Mouse (Mus musculus): Measurements from ENCODE around the gene Ate1. TPM values are rescaled to one million over a fixed set of nuclear protein-coding genes. Genes with fewer than 3 reads are reported as not detected.

Ate1 gene
- polyA plus RNA-seq (2015; fragmentation: Nextera tagmentation; extraction: Ambion mirVana): 111 and 117 TPM in 2 replicates

DNA sequence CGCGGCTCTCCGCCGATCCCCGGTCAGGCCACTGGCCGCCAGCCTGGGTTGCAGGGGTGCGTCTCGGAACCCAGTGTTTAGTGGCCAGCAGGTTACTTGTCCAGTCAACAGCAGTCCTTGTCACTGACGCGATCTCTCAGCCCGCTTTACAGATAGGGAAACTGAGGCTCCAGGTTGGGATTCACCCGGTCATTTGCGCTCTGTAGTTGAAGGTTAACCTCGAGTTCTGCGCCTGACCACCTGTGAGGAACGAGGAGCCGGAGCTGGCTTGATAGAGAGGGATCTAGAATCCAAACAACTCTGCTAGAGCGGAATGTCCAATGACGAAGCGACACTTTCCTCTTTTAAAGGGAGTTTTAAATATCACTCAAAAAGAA, at the start of gene Ate1:
Ate1 (minus strand) TSS at position 321 of the 377 bp plus-strand sequence.
- WGBS: 20% methylated on average over 20 of the region's 20 CpGs
- ATAC-seq (replicated peaks): no peak
- H3K4me3 ChIP-seq: peak within 1 kb of the TSS; percentile 87

DNA sequence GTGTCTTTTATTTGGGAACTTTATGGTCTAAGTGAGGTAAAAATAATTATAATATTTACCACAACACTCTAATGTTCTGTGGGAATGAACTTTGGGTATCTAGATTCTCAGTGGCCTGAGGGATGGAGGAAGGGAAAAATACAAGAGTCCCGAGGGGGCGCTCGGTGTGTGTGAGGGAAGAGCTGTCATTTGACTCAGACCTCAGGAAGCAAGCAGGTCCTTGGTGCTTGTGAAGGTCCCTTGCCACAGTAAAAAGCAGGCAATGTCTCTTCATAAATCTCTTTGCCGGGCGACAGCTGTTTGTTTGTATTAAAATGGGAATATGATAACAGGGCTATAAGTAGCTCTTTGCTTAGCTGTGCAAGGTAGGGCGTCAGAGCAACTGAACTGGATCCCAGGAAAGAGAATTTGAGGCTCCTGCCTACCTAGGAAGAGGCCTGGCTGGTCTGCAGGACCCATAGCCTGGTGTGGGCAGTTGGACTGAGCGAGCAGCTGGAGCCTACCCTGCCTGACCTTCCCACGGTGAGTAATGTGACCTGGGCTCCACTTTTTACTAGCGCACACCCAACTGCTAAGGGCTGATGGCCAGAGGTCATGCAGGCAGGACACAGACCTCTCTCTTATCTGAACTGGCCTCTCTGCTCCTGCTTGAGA, 48.7 kb upstream of the Ate1 start:
- no peaks in the 10 kb centered on the region for H3K27me3 ChIP-seq (replicated peaks)
- H3K9me3 ChIP-seq: no peaks in the 10 kb centered on the region
- H3K27ac ChIP-seq: no peak overlapping the region
- WGBS: 85% methylated on average over 9 of the region's 9 CpGs
- no peak overlapping the region for H3K4me2 ChIP-seq
- no peaks in the 10 kb centered on the region for H3K4me1 ChIP-seq
- no peak overlapping the region for H3K9ac ChIP-seq
- ATAC-seq (replicated peaks): no peak
- no peaks in the 10 kb centered on the region for H3K36me3 ChIP-seq (replicated peaks)
- no peak overlapping the region for H3K4me3 ChIP-seq

More for the DNA sequence above, at the start of gene Ate1:
- H3K27me3 ChIP-seq (replicated peaks): no peaks in the 10 kb centered on the region
- H3K27ac ChIP-seq: peak within 1 kb of the TSS; percentile 97
- H3K9me3 ChIP-seq: no peaks in the 10 kb centered on the region
- H3K9ac ChIP-seq: peak within 1 kb of the TSS; percentile 96
- H3K4me1 ChIP-seq: peaks cover 26% of the 10 kb centered on the region
- 0 out of 2 replicates have a peak, but pooled peaks cover 2% of the 10 kb centered on the region for H3K36me3 ChIP-seq (replicated peaks)
- peak within 1 kb of the TSS; percentile 87 for H3K4me2 ChIP-seq

DNA sequence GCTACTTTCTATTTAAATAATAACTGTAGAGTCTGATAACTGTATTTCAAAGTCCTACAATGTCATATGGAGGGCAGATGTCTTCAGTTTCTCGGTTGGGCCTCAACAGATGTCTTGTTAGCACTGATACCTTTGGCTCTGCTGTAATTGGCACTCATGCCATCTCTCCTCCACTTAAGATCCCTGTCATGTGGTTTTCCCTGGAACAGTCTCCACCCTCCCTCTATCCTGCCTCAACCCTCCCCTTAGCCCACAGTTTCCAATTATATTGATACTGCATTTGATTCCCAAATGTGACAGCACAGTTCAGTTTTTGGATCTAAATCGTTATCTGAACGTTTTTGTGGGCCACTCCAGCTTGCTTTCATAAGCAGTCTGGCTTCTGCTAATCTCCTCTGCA, 44.4 kb upstream of the Ate1 start:
- H3K9ac ChIP-seq: no peak overlapping the region
- WGBS: 70% methylated on average over 3 of the region's 3 CpGs
- ATAC-seq (replicated peaks): no peak
- H3K36me3 ChIP-seq (replicated peaks): no peaks in the 10 kb centered on the region
- H3K4me3 ChIP-seq: no peak overlapping the region
- no peak overlapping the region for H3K27ac ChIP-seq
- no peaks in the 10 kb centered on the region for H3K4me1 ChIP-seq
- H3K27me3 ChIP-seq (replicated peaks): no peaks in the 10 kb centered on the region
- no peak overlapping the region for H3K4me2 ChIP-seq
- no peaks in the 10 kb centered on the region for H3K9me3 ChIP-seq

DNA sequence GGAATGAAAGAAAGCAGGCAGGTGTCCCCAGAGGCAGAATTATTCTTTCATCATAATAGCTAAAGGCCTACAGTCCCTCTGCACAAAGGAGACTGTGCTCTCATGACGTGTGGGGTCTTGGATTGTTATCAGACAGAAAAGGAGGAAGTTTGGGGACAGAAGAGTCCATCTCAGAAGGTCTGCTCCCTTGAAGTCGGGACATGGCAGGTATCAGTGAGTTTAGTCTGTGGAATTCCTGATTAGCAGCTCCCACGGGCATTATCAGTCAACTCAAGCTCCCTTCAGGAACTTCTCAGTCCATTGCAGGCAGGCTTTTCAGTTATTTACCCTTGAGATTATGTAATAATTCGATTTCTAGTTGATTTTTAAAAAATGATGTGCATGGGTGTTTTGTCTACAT, 43.7 kb upstream of the Ate1 start:
- H3K4me1 ChIP-seq: no peaks in the 10 kb centered on the region
- H3K4me2 ChIP-seq: no peak overlapping the region
- no peak overlapping the region for H3K4me3 ChIP-seq
- no peak overlapping the region for H3K27ac ChIP-seq
- no peak overlapping the region for H3K9ac ChIP-seq
- ATAC-seq (replicated peaks): no peak
- no peaks in the 10 kb centered on the region for H3K9me3 ChIP-seq
- 62% methylated on average over 4 of the region's 4 CpGs for WGBS
- H3K36me3 ChIP-seq (replicated peaks): no peaks in the 10 kb centered on the region
- no peaks in the 10 kb centered on the region for H3K27me3 ChIP-seq (replicated peaks)

DNA sequence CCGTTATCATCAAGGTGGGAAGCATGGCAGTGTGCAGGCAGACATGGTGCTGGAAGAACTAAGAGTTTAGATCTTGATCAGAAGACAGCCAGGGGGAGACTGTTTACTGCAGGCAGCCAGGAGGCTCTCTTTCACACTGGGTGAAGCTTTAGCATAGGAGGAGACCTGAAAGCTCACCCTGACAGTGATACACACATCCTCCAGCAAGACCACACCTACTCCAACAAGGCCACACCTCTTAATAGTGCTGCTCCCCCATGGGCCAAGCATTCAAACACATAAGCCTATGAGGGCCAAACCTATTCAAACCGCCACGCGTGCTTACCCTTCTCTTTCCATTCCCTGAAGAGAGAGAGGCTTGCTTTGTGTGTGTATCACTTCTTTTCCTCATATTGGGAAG, 43.1 kb upstream of the Ate1 start:
- H3K4me1 ChIP-seq: no peaks in the 10 kb centered on the region
- H3K9me3 ChIP-seq: no peaks in the 10 kb centered on the region
- 88% methylated on average over 4 of the region's 4 CpGs for WGBS
- H3K4me3 ChIP-seq: no peak overlapping the region
- no peaks in the 10 kb centered on the region for H3K36me3 ChIP-seq (replicated peaks)
- H3K9ac ChIP-seq: no peak overlapping the region
- no peak overlapping the region for H3K27ac ChIP-seq
- H3K27me3 ChIP-seq (replicated peaks): no peaks in the 10 kb centered on the region
- no peak for ATAC-seq (replicated peaks)
- no peak overlapping the region for H3K4me2 ChIP-seq

DNA sequence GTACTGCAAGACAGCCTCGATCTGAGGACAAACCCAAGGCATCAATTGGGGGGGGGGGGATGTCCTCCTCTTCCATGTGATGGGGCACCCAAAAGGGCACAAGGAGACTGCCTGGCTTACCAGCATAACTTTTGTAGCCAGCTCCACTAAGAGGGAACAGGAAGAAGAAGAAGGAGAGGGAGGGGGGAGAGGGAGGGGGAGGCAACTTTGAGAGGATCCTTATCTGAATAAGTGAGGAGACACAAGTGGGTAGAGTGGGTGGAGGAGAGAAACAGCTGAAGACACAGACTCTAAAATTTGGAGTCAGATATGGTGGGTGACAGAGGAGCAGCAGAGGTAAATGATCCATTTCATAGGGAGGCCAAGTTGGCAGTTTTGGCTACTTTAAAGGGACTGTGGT, 40.8 kb upstream of the Ate1 start:
- H3K4me1 ChIP-seq: no peaks in the 10 kb centered on the region
- 89% methylated on average over 1 of the region's 1 CpGs for WGBS
- H3K4me3 ChIP-seq: no peak overlapping the region

DNA sequence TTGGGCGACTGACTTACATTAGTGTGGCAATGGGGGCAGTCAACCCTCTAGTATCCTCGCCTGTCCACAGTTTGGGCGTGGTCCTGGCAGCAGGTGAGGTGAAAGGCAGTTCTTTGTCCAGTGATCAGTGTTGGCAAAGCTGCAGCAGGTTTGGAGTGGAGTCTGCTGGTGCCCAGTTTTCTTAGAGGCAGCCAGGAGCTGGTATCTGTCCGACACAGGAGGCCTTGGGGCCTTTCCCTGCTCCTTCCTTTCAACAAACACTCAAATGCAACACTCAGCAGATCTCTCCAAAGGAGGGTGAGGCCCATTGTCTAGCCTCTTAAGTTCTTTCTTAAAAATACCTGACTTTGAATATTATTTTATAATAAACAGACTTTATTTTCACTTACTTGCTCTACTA, 38.4 kb upstream of the Ate1 start:
- Histone ChIP-seq H3K9me3 (no peaks in the 10 kb centered on the region), H3K4me2 (no peak overlapping the region), H3K27me3 (replicated peaks) (no peaks in the 10 kb centered on the region), H3K4me3 (no peak overlapping the region), H3K36me3 (replicated peaks) (no peaks in the 10 kb centered on the region), H3K27ac (no peak overlapping the region), H3K9ac (no peak overlapping the region), H3K4me1 (peaks cover 4% of the 10 kb centered on the region; the same call in 1 of the 2 replicates)
- ATAC-seq (replicated peaks): no peak
- WGBS: 69% methylated on average over 4 of the region's 4 CpGs

More for the DNA sequence above, 40.8 kb upstream of the Ate1 start:
- Histone ChIP-seq H3K27me3 (replicated peaks) (no peaks in the 10 kb centered on the region), H3K9me3 (no peaks in the 10 kb centered on the region), H3K9ac (no peak overlapping the region), H3K4me2 (no peak overlapping the region), H3K36me3 (replicated peaks) (no peaks in the 10 kb centered on the region), H3K27ac (no peak overlapping the region)
- no peak for ATAC-seq (replicated peaks)

DNA sequence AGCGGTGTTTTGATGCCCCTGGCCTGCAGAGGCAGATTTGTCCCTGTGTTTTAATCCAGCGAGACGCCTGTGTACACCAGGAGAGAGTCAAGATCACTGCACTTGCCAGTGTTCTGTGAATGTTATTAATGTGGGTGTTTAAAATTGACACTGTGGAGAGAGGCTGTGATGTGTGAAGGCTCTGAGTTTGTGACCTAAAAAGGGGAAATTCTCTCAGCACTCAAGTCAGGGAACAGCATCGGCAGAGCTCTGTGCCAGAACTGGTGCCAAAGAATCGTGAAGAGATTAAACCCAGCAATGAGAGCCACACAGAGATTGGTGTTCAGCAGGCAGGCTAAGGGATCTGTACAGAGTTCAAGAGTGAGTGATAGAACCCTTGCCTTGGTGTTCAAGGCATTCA, 35.4 kb upstream of the Ate1 start:
- Histone ChIP-seq H3K27me3 (replicated peaks) (no peaks in the 10 kb centered on the region), H3K4me1 (peaks cover 4% of the 10 kb centered on the region; the same call in 1 of the 2 replicates), H3K4me2 (no peak overlapping the region), H3K4me3 (no peak overlapping the region), H3K9me3 (no peaks in the 10 kb centered on the region), H3K9ac (no peak overlapping the region), H3K27ac (no peak overlapping the region), H3K36me3 (replicated peaks) (no peaks in the 10 kb centered on the region)
- 36% methylated on average over 5 of the region's 5 CpGs for WGBS
- ATAC-seq (replicated peaks): no peak

DNA sequence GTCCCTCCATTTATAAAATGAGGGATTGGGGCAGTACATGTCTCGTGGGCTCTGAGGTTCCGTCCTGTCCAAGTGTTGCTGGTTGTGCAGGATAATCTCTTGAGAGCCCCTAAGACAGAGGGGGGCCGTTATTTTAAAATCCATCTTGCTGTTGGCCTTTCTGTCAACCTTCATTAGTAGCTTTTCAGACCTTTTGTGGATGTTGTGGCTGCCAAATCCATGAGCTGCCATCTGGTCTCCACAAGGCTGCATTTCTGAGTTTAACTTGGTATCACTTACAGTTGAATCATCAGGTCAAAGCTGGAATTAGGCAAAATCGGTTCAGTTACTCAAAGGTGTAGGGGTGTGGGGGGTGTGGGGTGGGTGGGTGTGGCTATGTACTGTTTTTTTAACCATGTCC, 33.2 kb upstream of the Ate1 start:
- Histone ChIP-seq H3K4me2 (no peak overlapping the region), H3K4me3 (no peak overlapping the region), H3K36me3 (replicated peaks) (no peaks in the 10 kb centered on the region), H3K9me3 (no peaks in the 10 kb centered on the region), H3K4me1 (peaks cover 4% of the 10 kb centered on the region; the same call in 1 of the 2 replicates), H3K27me3 (replicated peaks) (no peaks in the 10 kb centered on the region), H3K9ac (no peak overlapping the region), H3K27ac (no peak overlapping the region)
- ATAC-seq (replicated peaks): no peak
- 65% methylated on average over 4 of the region's 4 CpGs for WGBS

DNA sequence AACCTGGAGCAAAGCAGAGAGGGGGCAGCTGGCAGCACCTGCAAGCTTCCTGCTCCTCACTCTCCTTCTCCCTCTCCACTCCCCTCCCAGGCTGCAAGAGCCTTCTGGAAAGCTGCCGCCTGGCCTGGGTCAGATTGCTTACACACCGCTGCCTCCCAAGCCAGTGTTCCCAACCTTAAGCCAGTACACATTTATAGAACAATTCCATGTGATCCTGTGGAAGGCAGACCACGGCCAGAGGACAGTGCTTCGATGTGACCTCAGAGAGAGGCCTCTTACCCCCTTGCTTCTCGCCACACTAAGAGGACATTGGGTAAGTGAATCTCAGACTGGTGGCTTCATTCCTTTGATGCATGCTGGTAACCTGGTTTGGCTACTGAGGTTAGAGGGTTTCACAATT, 32.6 kb upstream of the Ate1 start:
- WGBS: 60% methylated on average over 5 of the region's 5 CpGs

DNA sequence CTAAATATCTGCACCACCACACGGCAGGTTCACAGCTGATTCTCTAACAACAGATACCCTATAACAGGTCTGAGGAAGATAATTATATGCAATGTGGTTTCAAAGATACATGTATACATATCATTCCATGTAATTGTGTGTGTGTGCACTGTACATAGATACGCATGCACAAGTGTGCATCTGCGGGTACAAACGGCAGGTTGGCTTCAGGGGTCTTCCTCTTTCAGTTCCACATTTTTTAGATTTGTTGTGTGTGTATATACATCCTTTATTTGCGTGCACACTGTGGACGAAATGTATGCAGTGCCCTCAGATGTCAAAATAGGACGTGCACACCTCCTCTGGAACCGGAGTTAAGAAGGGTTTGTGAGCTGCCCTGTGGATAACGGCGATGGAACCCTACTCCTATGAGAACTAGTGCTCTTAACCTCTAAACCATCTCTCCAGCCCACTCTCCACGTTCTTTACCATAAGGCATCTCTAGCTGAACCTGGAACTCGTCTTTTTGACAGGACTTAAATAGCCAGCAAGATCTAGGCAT, 27.5 kb upstream of the Ate1 start:
- WGBS: 87% methylated on average over 12 of the region's 12 CpGs
- ATAC-seq (replicated peaks): no peak; the same call in 1 of the 2 replicates
- Histone ChIP-seq H3K27me3 (replicated peaks) (no peaks in the 10 kb centered on the region), H3K9ac (no peak overlapping the region), H3K36me3 (replicated peaks) (0 out of 2 replicates have a peak, but pooled peaks cover under 1% of the 10 kb centered on the region), H3K9me3 (no peaks in the 10 kb centered on the region), H3K4me1 (peaks cover 22% of the 10 kb centered on the region), H3K27ac (peak overlapping the region; percentile 95; the same call in 1 of the 2 replicates), H3K4me2 (peak overlapping the region; percentile 82), H3K4me3 (peak overlapping the region; percentile 79)

More for the DNA sequence above, 32.6 kb upstream of the Ate1 start:
- H3K4me1 ChIP-seq: peaks cover 4% of the 10 kb centered on the region; the same call in 1 of the 2 replicates
- H3K27ac ChIP-seq: no peak overlapping the region
- H3K4me2 ChIP-seq: no peak overlapping the region
- no peaks in the 10 kb centered on the region for H3K27me3 ChIP-seq (replicated peaks)
- H3K9me3 ChIP-seq: no peaks in the 10 kb centered on the region
- no peak for ATAC-seq (replicated peaks)
- H3K4me3 ChIP-seq: no peak overlapping the region
- H3K9ac ChIP-seq: no peak overlapping the region
- no peaks in the 10 kb centered on the region for H3K36me3 ChIP-seq (replicated peaks)

DNA sequence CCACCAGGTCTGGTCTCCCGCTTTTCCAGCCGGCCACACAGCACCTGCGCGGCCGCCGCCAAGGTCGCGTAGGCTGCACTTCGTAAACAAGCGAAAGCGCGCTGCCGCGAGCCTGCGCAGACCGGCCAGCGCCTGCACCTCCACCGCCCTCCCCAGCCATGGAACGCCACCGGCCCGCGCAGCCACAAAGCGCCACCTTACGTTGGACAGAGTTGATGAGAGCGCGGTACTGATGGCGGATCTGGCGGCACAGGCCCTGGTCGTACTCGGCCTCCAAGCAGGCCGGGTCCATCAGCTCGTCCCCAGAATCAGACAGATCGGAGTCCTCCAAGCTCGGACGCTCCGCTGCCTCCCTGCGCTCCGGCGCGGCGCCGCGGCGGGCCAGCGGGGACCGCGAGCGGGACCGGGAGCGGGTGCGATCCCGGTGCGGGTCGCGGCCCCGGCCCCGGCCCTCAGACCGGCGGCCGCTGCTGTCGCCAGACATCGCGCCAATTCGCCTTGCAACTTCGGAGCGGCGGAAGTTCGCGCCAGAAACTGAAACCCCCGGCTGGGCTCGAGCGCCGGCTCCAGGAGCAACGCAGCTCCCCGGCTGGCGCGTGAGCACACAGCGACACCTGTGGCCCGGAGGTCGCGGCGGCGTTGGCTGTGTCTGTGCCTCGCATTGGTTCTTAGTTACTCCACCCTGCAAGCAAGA, 26.8 kb upstream of the Ate1 start:
- Histone ChIP-seq H3K27me3 (replicated peaks) (no peaks in the 10 kb centered on the region), H3K4me1 (peaks cover 22% of the 10 kb centered on the region), H3K4me2 (peak overlapping the region; percentile 82), H3K9ac (peak overlapping the region; percentile 85), H3K4me3 (peak overlapping the region; percentile 79), H3K36me3 (replicated peaks) (0 out of 2 replicates have a peak, but pooled peaks cover 3% of the 10 kb centered on the region), H3K27ac (peak overlapping the region; percentile 95), H3K9me3 (no peaks in the 10 kb centered on the region)
- ATAC-seq (replicated peaks): peak; percentile 95
- under 1% methylated on average over 84 of the region's 84 CpGs for WGBS
